Mouse (Mus musculus): ENCODE measurements at regions not wholly inside any gene's neighbourhood (a gene's known extent, or its start where the extent isn't known, plus 50 kb on each side); places are given as distances from the start of the nearest gene placed in this dataset.

GRCm38 (mm10) chr7:63835958-63836357 is 80.7 kb upstream of the E030018B13Rik start:
- Histone ChIP-seq H3K27ac (ENCODE audit: insufficient read depth, low read length) (no peak overlapping the region), H3K4me1 (ENCODE audit: control insufficient read depth, insufficient read depth, low read length) (no peaks in the 10 kb centered on the region), H3K4me3 (ENCODE audit: insufficient read depth, low read length) (no peak overlapping the region)
- TF ChIP-seq CTCF (IDR thresholded peaks at IDR 0.05; ENCODE audit: borderline replicate concordance, insufficient read depth, low read length): no peak
- TF ChIP-seq POLR2A (IDR thresholded peaks at IDR 0.05; ENCODE audit: low read depth, low read length): no peak

All from embryonic fibroblast, embryonic 13.5 days (primary cell).